Mouse (Mus musculus) lung, adult 2 months (tissue): ENCODE measurements around the gene Rps18. TPM values are rescaled to one million over a fixed set of nuclear protein-coding genes. Genes with fewer than 3 reads are reported as not detected.

Source experiments
- DNase-seq: peaks from one replicate; pipeline ENCODE4 v3.0.0; 2022
- H3K4me1 ChIP-seq: fragments of 200-500 bp; 2 replicates; pipeline ENCODE4 v1.6.1; 2011; ENCODE audit warnings: low read length; ENCODE audit not compliant: control insufficient read depth, insufficient read depth
- H3K4me3 ChIP-seq: fragments of 200-500 bp; replicated peaks from 2 replicates; pipeline ENCODE3; 2011; ENCODE audit warnings: low read depth, mild to moderate bottlenecking, control low read depth, low read length; ENCODE audit errors: extremely low read depth
- CTCF ChIP-seq: fragments of 200-500 bp; IDR thresholded peaks from 2 replicates; pipeline ENCODE4 v1.5.1; 2011; ENCODE audit warnings: mild to moderate bottlenecking, low read length, control low read depth; ENCODE audit not compliant: insufficient read depth
- POLR2A ChIP-seq: fragments of 200-500 bp; IDR thresholded peaks from 2 replicates; pipeline ENCODE4 v1.6.1; 2011; ENCODE audit warnings: low read depth, mild to moderate bottlenecking, control low read depth, low read length, borderline replicate concordance; ENCODE audit errors: extremely low read depth
- WGBS: fragments of 180-500 bp; shearing (Covaris S2); methylation state at CpG from one replicate; pipeline ENCODE4 v1.1.7; 2018; 5-methylcytosine and 5-hydroxymethylcytosine counted together
- polyA plus RNA-seq: library from polyadenylated mRNA; depleted of rRNA; stranded (reverse); fragments of >200 nt; gene quantifications from 2 replicates; pipeline ENCODE4 v1.2.3, GENCODE M21; 2012; rRNA removed

Gene Rps18
- polyA plus RNA-seq, 1 experiment, result 331 TPM

DNA sequence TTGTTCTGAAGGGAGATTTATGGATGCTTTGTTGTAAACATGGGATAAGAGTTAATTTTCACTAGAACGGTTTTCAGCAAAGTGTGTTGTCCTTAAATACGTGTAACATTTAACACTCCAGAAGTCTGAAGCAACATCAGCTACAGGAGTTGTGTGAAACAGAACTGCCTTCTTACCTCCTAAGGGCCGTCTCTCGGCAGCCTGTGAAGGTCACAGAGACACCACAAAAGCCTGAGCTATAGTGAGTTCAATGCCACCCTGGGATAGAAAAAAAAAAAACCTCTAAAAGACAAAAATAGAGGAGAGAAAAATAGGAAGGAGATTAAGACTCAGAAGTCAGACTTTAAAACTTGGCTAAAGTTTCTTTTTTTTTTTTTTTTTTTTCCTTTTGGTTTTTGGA lies 53.7 kb downstream of the Rps18 start:
- Histone ChIP-seq H3K4me3 (no peak overlapping the region), H3K4me1 (no peaks in the 10 kb centered on the region)
- TF ChIP-seq CTCF (no peak), POLR2A (no peak)
- no peak for DNase-seq
- 55% methylated on average over 4 of the region's 4 CpGs for WGBS

Other genes starting within 250 kb of the Rps18 start
- gene March2, start 237.3 kb downstream of the Rps18 start, polyA plus RNA-seq, result 114 and 126 TPM in 2 replicates
- gene Rab11b, start 195.5 kb downstream of the Rps18 start, polyA plus RNA-seq, result 389 and 406 TPM in 2 replicates
- gene Angptl4, start 174.2 kb downstream of the Rps18 start, polyA plus RNA-seq, result 34.6 and 87.6 TPM in 2 replicates
- gene Kank3, start 145.5 kb downstream of the Rps18 start, polyA plus RNA-seq, result 395 and 450 TPM in 2 replicates
- gene Rps28, start 131.4 kb downstream of the Rps18 start, polyA plus RNA-seq, result 506 and 507 TPM in 2 replicates
- gene Ndufa7, start 131.4 kb downstream of the Rps18 start, polyA plus RNA-seq, result 334 and 389 TPM in 2 replicates
- gene Cd320, start 112.9 kb downstream of the Rps18 start, polyA plus RNA-seq, result 28.3 and 30.4 TPM in 2 replicates
- not detected in 2 replicates for gene Gm7029, start 82.2 kb downstream of the Rps18 start, polyA plus RNA-seq
- gene Kifc1, start 65.3 kb downstream of the Rps18 start, polyA plus RNA-seq, result 1.2 and 3.0 TPM in 2 replicates
- gene Platr17, start 50.9 kb downstream of the Rps18 start, polyA plus RNA-seq, result 0.33 and 0.41 TPM in 2 replicates
- 33.7 and 35.9 TPM in 2 replicates for gene Daxx, start 46.6 kb downstream of the Rps18 start, polyA plus RNA-seq
- 225 and 249 TPM in 2 replicates for gene Tapbp, start 40.1 kb downstream of the Rps18 start, polyA plus RNA-seq
- 65.1 and 92.1 TPM in 2 replicates for gene Zbtb22, start 40.1 kb downstream of the Rps18 start, polyA plus RNA-seq
- gene Rgl2, start 26.5 kb downstream of the Rps18 start, polyA plus RNA-seq, result 247 and 272 TPM in 2 replicates
- gene Pfdn6, start 15.7 kb downstream of the Rps18 start, polyA plus RNA-seq, result 19.2 and 26.2 TPM in 2 replicates
- 13.4 and 16.8 TPM in 2 replicates for gene Wdr46, start 15.3 kb downstream of the Rps18 start, polyA plus RNA-seq
- gene B3galt4, start 4.5 kb downstream of the Rps18 start, polyA plus RNA-seq, result 11.4 and 12.6 TPM in 2 replicates
- 62.8 and 70.3 TPM in 2 replicates for gene Vps52, start 189 bp downstream of the Rps18 start, polyA plus RNA-seq
- gene H2-K1, start 44.3 kb upstream of the Rps18 start, polyA plus RNA-seq, result 2,389 and 3,036 TPM in 2 replicates
- gene Ring1, start 68.7 kb upstream of the Rps18 start, polyA plus RNA-seq, result 40.7 and 53.6 TPM in 2 replicates
- 91.2 and 130 TPM in 2 replicates for gene H2-Ke6, start 72.1 kb upstream of the Rps18 start, polyA plus RNA-seq
- gene Slc39a7, start 75.7 kb upstream of the Rps18 start, polyA plus RNA-seq, result 161 and 183 TPM in 2 replicates
- gene Rxrb, start 75.8 kb upstream of the Rps18 start, polyA plus RNA-seq, result 63.2 and 79.8 TPM in 2 replicates
- gene Col11a2, start 83.4 kb upstream of the Rps18 start, polyA plus RNA-seq, result 1.0 and 1.3 TPM in 2 replicates
- 14.1 and 19.8 TPM in 2 replicates for gene H2-Oa, start 136.3 kb upstream of the Rps18 start, polyA plus RNA-seq
- gene H2-DMa, start 163.5 kb upstream of the Rps18 start, polyA plus RNA-seq, result 109 and 118 TPM in 2 replicates
- 101 and 140 TPM in 2 replicates for gene Brd2, start 166.6 kb upstream of the Rps18 start, polyA plus RNA-seq
- gene H2-DMb2, start 187.3 kb upstream of the Rps18 start, polyA plus RNA-seq, result 33.3 and 38.9 TPM in 2 replicates
- gene H2-DMb1, start 197.1 kb upstream of the Rps18 start, polyA plus RNA-seq, result 146 and 187 TPM in 2 replicates
- 45.1 and 46.3 TPM in 2 replicates for gene Tap1, start 231.6 kb upstream of the Rps18 start, polyA plus RNA-seq
- 83.8 and 99.1 TPM in 2 replicates for gene Psmb9, start 231.8 kb upstream of the Rps18 start, polyA plus RNA-seq
- gene Psmb8, start 241.7 kb upstream of the Rps18 start, polyA plus RNA-seq, result 112 and 130 TPM in 2 replicates
- gene Tap2, start 247.5 kb upstream of the Rps18 start, polyA plus RNA-seq, result 68.8 and 70.9 TPM in 2 replicates